Mouse (Mus musculus): ENCODE results near the gene Rbfox1. TPM values are rescaled to one million over a fixed set of nuclear protein-coding genes. Genes with fewer than 3 reads are reported as not detected.

Gene Rbfox1
- total RNA-seq, 1 experiment from 2014 or later: not detected

GRCm38 (mm10) chr16:6423878-6424409 is 538.8 kb downstream of the Rbfox1 start:
- ATAC-seq (replicated peaks; ENCODE audit: low read depth, poor library complexity, severe bottlenecking): no peak

GRCm38 (mm10) chr16:6424738-6425137 is 539.6 kb downstream of the Rbfox1 start:
- no peak for ATAC-seq (replicated peaks; ENCODE audit: low read depth, poor library complexity, severe bottlenecking)

- ATAC-seq (replicated peaks; ENCODE audit: low read depth, poor library complexity, severe bottlenecking): no peak
Measured at GRCm38 (mm10) chr16:6427292-6428281, 542.4 kb downstream of the Rbfox1 start.

GRCm38 (mm10) chr16:6430981-6431380 is 545.8 kb downstream of the Rbfox1 start:
- ATAC-seq (replicated peaks; ENCODE audit: low read depth, poor library complexity, severe bottlenecking): no peak

GRCm38 (mm10) chr16:6436445-6436844 is 551.3 kb downstream of the Rbfox1 start:
- ATAC-seq (replicated peaks; ENCODE audit: low read depth, poor library complexity, severe bottlenecking): no peak

GRCm38 (mm10) chr16:6448250-6448649 is 563.1 kb downstream of the Rbfox1 start:
- ATAC-seq (replicated peaks; ENCODE audit: low read depth, poor library complexity, severe bottlenecking): no peak

- ATAC-seq (replicated peaks; ENCODE audit: low read depth, poor library complexity, severe bottlenecking): no peak
Measured at GRCm38 (mm10) chr16:6455349-6455748, 570.2 kb downstream of the Rbfox1 start.

- no peak for ATAC-seq (replicated peaks; ENCODE audit: low read depth, poor library complexity, severe bottlenecking)
Measured at GRCm38 (mm10) chr16:6479094-6479590, 594.0 kb downstream of the Rbfox1 start.

- ATAC-seq (replicated peaks; ENCODE audit: low read depth, poor library complexity, severe bottlenecking): no peak
Measured at GRCm38 (mm10) chr16:6479616-6480410, 594.7 kb downstream of the Rbfox1 start.

GRCm38 (mm10) chr16:6480411-6480728 is 595.2 kb downstream of the Rbfox1 start:
- ATAC-seq (replicated peaks; ENCODE audit: low read depth, poor library complexity, severe bottlenecking): 0 out of 2 replicates have a peak, but pooled peaks have one; percentile 65

GRCm38 (mm10) chr16:6483628-6484027 is 598.5 kb downstream of the Rbfox1 start:
- no peak for ATAC-seq (replicated peaks; ENCODE audit: low read depth, poor library complexity, severe bottlenecking)

- ATAC-seq (replicated peaks; ENCODE audit: low read depth, poor library complexity, severe bottlenecking): no peak
Measured at GRCm38 (mm10) chr16:6485631-6486030, 600.5 kb downstream of the Rbfox1 start.

GRCm38 (mm10) chr16:6502219-6502618 is 617.1 kb downstream of the Rbfox1 start:
- ATAC-seq (replicated peaks; ENCODE audit: low read depth, poor library complexity, severe bottlenecking): peak; percentile 71; the same call in 1 of the 2 replicates

- peak; percentile 45; the same call in 1 of the 2 replicates for ATAC-seq (replicated peaks; ENCODE audit: low read depth, poor library complexity, severe bottlenecking)
Measured at GRCm38 (mm10) chr16:6503573-6504331, 618.6 kb downstream of the Rbfox1 start.

- no peak for ATAC-seq (replicated peaks; ENCODE audit: low read depth, poor library complexity, severe bottlenecking)
Measured at GRCm38 (mm10) chr16:6508924-6509323, 623.8 kb downstream of the Rbfox1 start.

GRCm38 (mm10) chr16:6519474-6519873 is 634.3 kb downstream of the Rbfox1 start:
- no peak for ATAC-seq (replicated peaks; ENCODE audit: low read depth, poor library complexity, severe bottlenecking)

GRCm38 (mm10) chr16:6525507-6526170 is 640.5 kb downstream of the Rbfox1 start:
- ATAC-seq (replicated peaks; ENCODE audit: low read depth, poor library complexity, severe bottlenecking): no peak

- no peak for ATAC-seq (replicated peaks; ENCODE audit: low read depth, poor library complexity, severe bottlenecking)
Measured at GRCm38 (mm10) chr16:6531459-6531858, 646.3 kb downstream of the Rbfox1 start.
